Mouse (Mus musculus) forebrain, embryonic 10.5 days (tissue): ENCODE measurements at regions not wholly inside any gene's neighbourhood (a gene's known extent, or its start where the extent isn't known, plus 50 kb on each side); places are given as distances from the start of the nearest gene placed in this dataset.

Source experiments
- DNase-seq: peaks from one replicate; pipeline ENCODE4 v3.0.0-alpha.2; 2017; ENCODE audit warnings: low spot score; ENCODE audit errors: extremely low spot score
- H3K27ac ChIP-seq: fragments of 300-500 bp; sonication (generic); 2 replicates; pipeline ENCODE4 v1.5.1; 2016; ENCODE audit warnings: mild to moderate bottlenecking
- H3K27me3 ChIP-seq: fragments of 300-500 bp; sonication (generic); 2 replicates; pipeline ENCODE4 v1.6.1; 2016; ENCODE audit warnings: mild to moderate bottlenecking; ENCODE audit not compliant: poor library complexity, severe bottlenecking
- H3K36me3 ChIP-seq: fragments of 300-500 bp; sonication (generic); replicated peaks from 2 replicates; pipeline ENCODE4 v1.6.1; 2016; ENCODE audit warnings: mild to moderate bottlenecking, moderate library complexity
- H3K4me1 ChIP-seq: fragments of 300-500 bp; sonication (generic); 2 replicates; pipeline ENCODE4 v1.6.1; 2016
- H3K4me3 ChIP-seq: fragments of 300-500 bp; sonication (generic); 2 replicates; pipeline ENCODE4 v1.5.1; 2016; ENCODE audit warnings: mild to moderate bottlenecking, moderate library complexity
- H3K9me3 ChIP-seq: fragments of 300-500 bp; sonication (generic); 2 replicates; pipeline ENCODE4 v1.6.1; 2016; ENCODE audit warnings: mild to moderate bottlenecking, moderate library complexity
- WGBS: fragments of 180-500 bp; shearing (Covaris S2); methylation state at CpG from one replicate; pipeline ENCODE4 v1.1.7; 2016; 5-methylcytosine and 5-hydroxymethylcytosine counted together

DNA sequence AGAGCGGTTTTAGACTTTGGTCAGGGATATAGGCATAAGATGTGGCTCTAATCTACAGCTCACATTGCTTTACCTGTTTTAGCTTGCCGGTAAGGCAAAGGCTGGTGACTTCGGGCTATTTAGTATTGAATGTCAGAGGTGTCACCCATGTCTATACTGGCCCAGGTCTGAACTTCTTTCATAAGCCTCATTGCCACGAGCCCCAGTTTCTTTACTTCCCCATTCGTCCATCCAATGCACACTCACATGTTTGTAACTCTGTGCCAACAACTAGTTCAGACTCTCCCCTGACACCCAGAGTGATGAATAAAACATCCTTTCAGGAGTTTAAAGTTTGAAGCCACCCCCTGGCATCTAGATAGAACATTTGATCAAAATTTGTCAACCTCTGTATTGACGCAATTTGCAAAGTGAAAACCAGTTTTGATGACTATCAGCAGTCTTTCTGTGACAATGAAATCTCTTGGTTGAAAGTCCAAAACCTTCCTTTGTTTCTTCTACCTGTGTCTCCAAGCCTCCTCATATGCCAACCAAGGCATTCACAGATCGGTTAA lies 288.4 kb downstream of the Ets1 start:
- Histone ChIP-seq H3K27ac (no peak overlapping the region), H3K36me3 (no peaks in the 10 kb centered on the region), H3K27me3 (no peaks in the 10 kb centered on the region), H3K9me3 (no peaks in the 10 kb centered on the region), H3K4me3 (no peak overlapping the region), H3K4me1 (no peaks in the 10 kb centered on the region)
- WGBS = 91% methylated on average over 7 of the region's 7 CpGs
- DNase-seq = no peak

GRCm38 (mm10) chr9:32925036-32925435 lies 289.0 kb downstream of the Ets1 start:
- no peaks in the 10 kb centered on the region for H3K36me3 ChIP-seq
- H3K9me3 ChIP-seq = no peaks in the 10 kb centered on the region
- WGBS = 91% methylated on average over 6 of the region's 6 CpGs
- H3K4me3 ChIP-seq = no peak overlapping the region
- no peak for DNase-seq
- H3K4me1 ChIP-seq = no peaks in the 10 kb centered on the region
- H3K27me3 ChIP-seq = no peaks in the 10 kb centered on the region
- H3K27ac ChIP-seq = no peak overlapping the region

- 85% methylated on average over 12 of the region's 12 CpGs for WGBS
- no peak overlapping the region for H3K4me3 ChIP-seq
- no peak overlapping the region for H3K27ac ChIP-seq
- no peaks in the 10 kb centered on the region for H3K9me3 ChIP-seq
- no peaks in the 10 kb centered on the region for H3K36me3 ChIP-seq
- H3K27me3 ChIP-seq = no peaks in the 10 kb centered on the region
- H3K4me1 ChIP-seq = no peaks in the 10 kb centered on the region
- no peak for DNase-seq
Observed at GRCm38 (mm10) chr9:32925720-32926595, 289.9 kb downstream of the Ets1 start.

DNA sequence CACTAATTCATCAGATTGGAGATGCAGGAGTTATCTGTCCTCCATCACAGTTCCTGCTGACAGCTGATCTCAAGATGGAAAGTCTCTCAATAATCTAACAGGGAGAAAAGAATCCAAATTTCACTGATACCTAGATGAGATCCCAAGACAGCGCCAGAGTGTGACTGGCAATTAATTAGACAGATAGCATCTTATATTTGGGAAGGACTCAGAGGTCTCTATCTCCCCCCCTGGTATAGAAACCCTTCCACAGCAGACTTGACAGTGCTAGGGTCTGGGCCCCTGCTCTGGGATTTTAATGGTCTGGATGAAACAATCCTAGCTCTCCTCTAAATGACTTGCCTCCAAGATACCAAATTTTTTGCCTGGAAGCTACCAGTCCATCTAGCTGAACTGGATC lies 291.6 kb downstream of the Ets1 start:
- no peak for DNase-seq
- Histone ChIP-seq H3K4me3 (no peak overlapping the region), H3K27ac (no peak overlapping the region), H3K4me1 (no peaks in the 10 kb centered on the region), H3K9me3 (no peaks in the 10 kb centered on the region), H3K36me3 (no peaks in the 10 kb centered on the region), H3K27me3 (no peaks in the 10 kb centered on the region)
- WGBS = 98% methylated on average over 1 of the region's 1 CpGs

DNA sequence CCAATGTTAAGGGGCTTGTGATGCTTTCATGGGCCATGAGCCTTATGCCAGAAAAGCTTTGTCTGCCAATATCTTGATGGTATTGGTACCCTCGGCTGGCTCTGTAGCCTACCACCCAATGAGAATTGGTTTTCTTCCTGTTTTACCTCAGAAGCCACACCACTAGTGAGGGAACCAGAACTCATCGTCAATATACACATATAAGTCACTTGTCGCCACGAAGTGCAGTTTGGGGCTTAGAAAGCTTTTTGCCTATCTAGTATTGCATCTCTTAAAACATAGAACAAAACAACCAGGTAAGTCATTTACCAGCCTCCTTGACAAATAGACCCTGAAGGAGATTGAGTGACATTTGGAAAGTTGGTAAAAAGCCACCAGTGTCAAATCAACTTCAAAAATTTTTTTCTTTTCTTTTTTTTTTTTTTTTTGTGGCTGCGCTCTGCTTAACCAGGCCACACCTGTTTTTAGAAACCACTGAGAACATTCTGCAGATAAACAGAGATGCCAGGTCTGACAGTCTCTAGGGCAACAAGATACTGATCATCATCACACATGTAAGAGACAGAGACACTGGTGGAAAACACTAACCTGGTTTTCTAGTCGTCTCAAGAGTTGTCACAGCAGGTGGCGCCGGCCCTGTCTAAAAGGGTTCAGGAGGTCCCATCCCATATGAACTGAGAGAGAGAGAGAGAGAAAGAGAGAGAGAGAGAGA lies 292.4 kb downstream of the Ets1 start:
- DNase-seq = no peak
- Histone ChIP-seq H3K27me3 (no peaks in the 10 kb centered on the region), H3K9me3 (no peaks in the 10 kb centered on the region), H3K4me1 (no peaks in the 10 kb centered on the region), H3K4me3 (no peak overlapping the region), H3K36me3 (no peaks in the 10 kb centered on the region), H3K27ac (no peak overlapping the region)
- 94% methylated on average over 8 of the region's 8 CpGs for WGBS

DNA sequence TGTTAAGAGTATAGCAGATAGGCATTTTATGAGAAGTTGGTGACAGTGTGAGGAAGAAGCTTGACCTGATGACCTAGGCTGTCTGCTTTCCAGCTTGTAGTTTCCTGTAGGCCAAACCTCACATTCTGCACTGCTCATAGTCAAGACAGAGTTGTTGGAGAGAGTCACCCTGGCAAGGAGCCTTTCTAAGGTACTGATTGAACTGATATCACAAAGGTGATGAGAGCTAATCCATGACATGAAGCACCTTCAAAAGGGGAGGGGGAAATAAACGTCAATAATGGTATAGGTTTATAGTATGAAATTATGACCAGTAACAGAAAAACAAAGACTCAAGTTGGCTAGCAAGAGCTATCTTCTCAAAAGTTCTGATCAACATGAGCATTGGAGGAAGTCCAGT lies 293.3 kb downstream of the Ets1 start:
- H3K27me3 ChIP-seq = no peaks in the 10 kb centered on the region
- WGBS = 89% methylated on average over 1 of the region's 1 CpGs

DNA sequence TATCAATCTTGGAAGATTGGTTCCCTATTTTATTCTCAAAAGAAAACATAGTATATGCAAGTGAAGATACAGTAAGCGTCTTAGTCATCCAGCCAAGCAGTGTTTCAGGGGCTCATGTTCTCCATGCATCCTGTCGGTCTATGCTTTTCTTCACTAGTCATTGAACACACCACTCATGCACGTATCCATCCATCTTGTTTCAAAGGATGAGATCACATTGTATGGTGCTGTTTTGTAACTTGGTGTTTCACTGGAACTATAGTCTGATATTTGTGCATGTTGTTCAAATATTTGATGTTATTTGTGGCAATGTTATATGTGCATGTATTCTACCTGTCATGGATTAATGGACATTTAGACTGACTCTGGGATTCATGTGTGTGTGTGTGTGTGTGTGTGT lies 293.8 kb downstream of the Ets1 start:
- Histone ChIP-seq H3K36me3 (no peaks in the 10 kb centered on the region), H3K9me3 (no peaks in the 10 kb centered on the region), H3K4me3 (no peak overlapping the region), H3K27ac (no peak overlapping the region), H3K4me1 (no peaks in the 10 kb centered on the region), H3K27me3 (peaks cover 1% of the 10 kb centered on the region; the same call in 1 of the 2 replicates)
- DNase-seq = no peak
- WGBS = 86% methylated on average over 3 of the region's 3 CpGs

More for the DNA sequence above, 293.3 kb downstream of the Ets1 start:
- no peak for DNase-seq
- H3K9me3 ChIP-seq = no peaks in the 10 kb centered on the region
- no peaks in the 10 kb centered on the region for H3K36me3 ChIP-seq
- no peak overlapping the region for H3K27ac ChIP-seq
- no peaks in the 10 kb centered on the region for H3K4me1 ChIP-seq
- no peak overlapping the region for H3K4me3 ChIP-seq

GRCm38 (mm10) chr9:32931266-32932005 lies 295.4 kb downstream of the Ets1 start:
- no peak overlapping the region for H3K27ac ChIP-seq
- 74% methylated on average over 10 of the region's 10 CpGs for WGBS
- no peak for DNase-seq

GRCm38 (mm10) chr9:32933237-32934071 lies 297.4 kb downstream of the Ets1 start:
- 79% methylated on average over 7 of the region's 7 CpGs for WGBS
- no peak overlapping the region for H3K4me3 ChIP-seq
- no peak for DNase-seq

More at GRCm38 (mm10) chr9:32931266-32932005, 295.4 kb downstream of the Ets1 start:
- peaks cover 4% of the 10 kb centered on the region; the same call in 1 of the 2 replicates for H3K27me3 ChIP-seq
- peaks cover 5% of the 10 kb centered on the region for H3K4me1 ChIP-seq
- H3K36me3 ChIP-seq = no peaks in the 10 kb centered on the region
- H3K9me3 ChIP-seq = no peaks in the 10 kb centered on the region
- no peak overlapping the region for H3K4me3 ChIP-seq

DNA sequence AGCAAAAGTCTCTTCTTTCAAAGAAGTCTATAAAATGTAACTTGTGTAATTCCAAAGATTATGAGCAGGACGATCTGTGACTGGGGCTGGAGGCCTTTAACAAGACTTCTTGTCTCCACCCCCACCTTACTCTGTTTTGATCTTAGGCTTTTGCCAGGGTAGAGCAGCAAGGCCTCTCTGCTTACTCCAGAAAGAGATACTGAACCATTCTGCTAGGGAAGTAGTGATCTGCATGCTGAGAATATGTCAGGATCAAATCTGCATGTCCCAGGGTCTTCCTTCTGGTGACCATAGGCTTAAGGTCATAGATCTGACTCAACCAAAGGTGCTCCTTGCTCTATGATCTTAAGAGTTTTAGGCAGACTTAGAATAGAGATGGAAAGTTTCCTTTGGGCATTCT lies 298.4 kb downstream of the Ets1 start:
- H3K9me3 ChIP-seq = no peaks in the 10 kb centered on the region
- DNase-seq = no peak
- H3K4me1 ChIP-seq = peaks cover 8% of the 10 kb centered on the region
- no peaks in the 10 kb centered on the region for H3K36me3 ChIP-seq
- 82% methylated on average over 1 of the region's 1 CpGs for WGBS
- H3K4me3 ChIP-seq = no peak overlapping the region
- H3K27ac ChIP-seq = no peak overlapping the region
- peaks cover 23% of the 10 kb centered on the region for H3K27me3 ChIP-seq

More at GRCm38 (mm10) chr9:32933237-32934071, 297.4 kb downstream of the Ets1 start:
- Histone ChIP-seq H3K36me3 (no peaks in the 10 kb centered on the region), H3K27me3 (peaks cover 14% of the 10 kb centered on the region), H3K4me1 (peaks cover 8% of the 10 kb centered on the region), H3K9me3 (no peaks in the 10 kb centered on the region), H3K27ac (no peak overlapping the region)

DNA sequence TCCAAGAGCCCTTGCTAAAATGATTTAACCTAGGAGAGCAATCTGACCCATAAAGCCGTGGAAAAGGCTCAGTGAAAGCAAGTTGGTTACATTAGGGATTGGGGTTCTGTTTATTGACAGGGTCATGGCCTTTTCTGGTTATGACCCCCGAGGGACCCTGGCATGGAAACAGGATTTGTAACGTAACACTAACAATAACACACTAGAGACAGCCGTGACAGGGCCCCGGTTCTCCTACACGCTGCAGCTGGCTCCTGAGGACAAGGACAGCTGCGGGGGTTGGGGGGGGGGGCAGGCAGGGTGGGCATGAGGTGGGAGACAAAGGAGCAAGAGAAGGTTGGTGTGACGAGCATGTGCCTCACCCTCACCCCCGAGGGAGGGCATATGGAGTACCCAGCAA lies 300.4 kb downstream of the Ets1 start:
- peaks cover 31% of the 10 kb centered on the region for H3K27me3 ChIP-seq
- no peaks in the 10 kb centered on the region for H3K36me3 ChIP-seq
- H3K9me3 ChIP-seq = no peaks in the 10 kb centered on the region
- H3K4me3 ChIP-seq = no peak overlapping the region
- H3K27ac ChIP-seq = no peak overlapping the region
- WGBS = 61% methylated on average over 9 of the region's 9 CpGs
- peaks cover 19% of the 10 kb centered on the region for H3K4me1 ChIP-seq
- no peak for DNase-seq

GRCm38 (mm10) chr9:32937391-32937790 lies 301.4 kb downstream of the Ets1 start:
- no peaks in the 10 kb centered on the region for H3K9me3 ChIP-seq
- no peak overlapping the region for H3K27ac ChIP-seq
- peaks cover 24% of the 10 kb centered on the region for H3K4me1 ChIP-seq
- 92% methylated on average over 7 of the region's 7 CpGs for WGBS
- no peaks in the 10 kb centered on the region for H3K36me3 ChIP-seq
- peaks cover 32% of the 10 kb centered on the region for H3K27me3 ChIP-seq
- H3K4me3 ChIP-seq = no peak overlapping the region
- DNase-seq = no peak
